Mouse (Mus musculus): ENCODE data around the gene Ap1s3.
"Not testable (repeated sequence)": the region's sequence is repeated elsewhere in the genome, so short reads cannot be mapped to it uniquely, and the experiment has no call there.

Gene Ap1s3

DNA sequence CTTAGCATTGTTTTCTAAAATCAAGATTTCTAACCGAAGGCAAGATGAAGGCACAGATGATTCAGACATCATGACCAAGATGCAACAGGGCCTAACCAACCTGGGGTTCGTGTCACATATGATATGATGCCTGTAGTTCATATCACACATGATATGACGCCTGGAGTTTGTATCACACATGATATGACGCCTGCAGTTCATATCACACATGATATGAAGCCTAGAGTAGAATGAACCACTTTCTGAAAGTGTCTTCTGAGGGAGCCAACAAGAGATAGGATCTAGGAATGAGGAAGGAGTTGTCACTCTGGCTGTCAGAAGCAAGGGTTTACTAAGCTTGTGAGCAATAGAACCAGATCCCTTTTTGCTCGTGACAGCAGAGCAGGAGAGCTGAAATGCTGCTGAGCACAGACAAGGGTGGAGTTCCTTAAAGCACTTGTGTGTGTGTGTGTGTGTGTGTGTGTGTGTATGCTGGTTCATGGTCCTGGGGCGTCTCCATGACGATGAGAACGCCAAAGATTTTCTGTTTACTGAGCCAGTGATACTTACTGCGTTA lies 2.3 kb downstream of the Ap1s3 start:
- no peak for DNase-seq (ENCODE audit: low spot score in 2 of 2)

DNA sequence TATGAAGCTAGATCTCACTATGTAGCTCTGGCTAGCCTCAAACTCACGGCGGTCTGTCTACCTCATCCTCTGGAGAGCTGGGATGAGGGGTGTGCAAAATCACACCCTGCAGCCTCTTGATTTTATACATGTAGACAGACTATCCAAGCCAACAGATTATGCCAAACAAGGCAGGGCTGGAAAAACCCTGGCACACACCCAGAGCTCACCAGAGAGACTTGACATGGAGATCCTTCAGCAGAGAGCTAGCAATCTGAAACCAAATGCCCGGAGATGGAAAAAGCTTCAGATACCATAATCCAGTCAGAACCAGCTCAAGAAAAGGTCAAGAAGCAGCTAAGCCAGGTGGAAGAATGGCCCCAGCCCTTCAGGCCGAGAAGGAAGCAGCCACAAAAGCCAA lies 6.9 kb downstream of the Ap1s3 start:
- no peak for DNase-seq (ENCODE audit: low spot score in 2 of 2)

DNA sequence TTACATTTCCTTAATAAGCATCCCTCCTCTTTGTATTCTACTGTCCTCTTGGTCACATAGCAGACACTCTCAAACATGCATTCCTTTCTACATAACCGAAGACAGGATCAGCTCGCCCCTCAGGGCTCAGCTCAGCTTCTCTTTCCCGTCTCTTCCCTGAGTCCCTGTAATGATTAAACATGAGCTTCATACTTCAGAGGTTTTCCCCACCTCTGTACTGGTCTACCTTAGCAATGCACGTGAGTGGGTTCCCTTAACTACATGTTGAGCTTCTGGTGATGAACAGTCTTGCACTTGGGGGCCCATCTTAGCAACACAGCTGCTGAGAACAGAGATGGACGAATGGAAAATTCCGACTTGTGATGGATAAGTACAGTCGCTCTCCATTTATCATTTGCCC lies 12.2 kb downstream of the Ap1s3 start:
- no peak for DNase-seq (ENCODE audit: low spot score in 2 of 2)

DNA sequence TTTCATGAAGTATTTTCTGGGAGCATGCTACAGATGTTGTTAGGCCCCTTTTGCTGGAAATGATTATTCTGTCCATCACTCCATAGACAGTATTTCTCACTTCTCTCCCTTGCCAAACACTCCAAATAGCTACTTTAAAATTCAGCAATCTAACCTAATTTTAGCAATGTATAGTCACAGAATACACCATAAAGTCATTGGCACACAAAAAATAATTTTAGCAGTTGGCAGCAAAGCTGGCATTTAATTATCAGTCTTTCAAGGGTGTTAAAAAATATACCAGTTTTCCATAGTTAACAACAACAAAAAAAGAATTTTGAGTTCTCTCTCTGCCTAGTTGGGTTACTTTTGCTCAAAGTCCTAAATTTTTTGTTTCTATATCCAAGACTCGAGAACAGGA lies 14.4 kb downstream of the Ap1s3 start:
- DNase-seq (ENCODE audit: low spot score in 2 of 2), result no peak

DNA sequence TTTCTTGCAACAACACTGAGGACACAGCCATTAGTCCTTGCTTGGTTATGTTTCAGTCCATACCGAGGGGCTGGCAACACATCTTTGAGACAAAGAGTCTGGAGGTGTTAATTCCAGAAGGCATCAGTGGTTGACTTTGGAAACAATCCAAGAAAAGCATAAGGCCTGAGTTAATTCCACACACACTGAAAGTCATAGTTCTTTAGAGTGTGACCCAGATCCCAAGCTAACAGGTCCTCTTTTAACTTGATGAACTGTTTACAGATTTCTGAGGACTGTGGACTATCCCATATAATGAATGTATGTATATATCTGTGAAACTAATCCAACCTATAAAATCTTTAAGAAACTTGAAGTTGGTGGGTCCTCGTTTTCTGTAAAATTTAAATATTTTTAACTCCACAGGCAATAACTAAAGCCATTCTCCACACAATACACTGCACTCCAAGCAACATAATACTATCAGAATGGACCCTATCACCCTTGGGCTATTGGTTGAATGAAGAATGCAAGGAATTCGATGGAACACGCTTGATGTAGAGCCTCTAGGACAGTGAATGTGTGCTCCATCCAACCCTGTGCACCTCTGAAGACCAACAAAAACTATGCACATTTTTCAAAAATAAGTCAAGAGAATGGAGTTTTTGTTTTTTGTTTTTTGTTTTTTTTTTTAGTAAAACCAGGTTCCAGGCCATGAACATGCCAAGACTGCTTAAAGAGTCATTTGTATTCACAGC lies 15.8 kb downstream of the Ap1s3 start:
- no peak for DNase-seq (ENCODE audit: low spot score in 2 of 2)

DNA sequence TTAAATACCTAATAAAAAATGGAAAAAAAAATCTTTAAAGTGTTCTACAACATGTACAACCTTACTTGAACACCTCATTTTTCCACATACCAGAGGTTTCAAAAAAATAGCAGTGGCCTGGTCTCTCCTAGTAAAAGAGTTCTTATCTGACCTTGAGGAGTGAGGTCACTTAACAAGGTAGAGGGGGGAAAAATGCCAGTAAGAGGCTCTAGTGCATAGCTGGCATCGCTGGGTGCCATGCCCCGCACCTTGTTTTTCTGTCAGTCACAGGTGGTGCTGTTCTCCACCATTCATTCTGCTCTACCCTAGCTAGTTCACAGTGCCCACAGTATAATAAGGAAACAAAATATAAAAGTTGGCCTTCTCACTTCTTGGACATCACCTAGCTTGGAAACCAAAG lies 16.8 kb downstream of the Ap1s3 start:
- DNase-seq (ENCODE audit: low spot score in 2 of 2), result no peak

DNA sequence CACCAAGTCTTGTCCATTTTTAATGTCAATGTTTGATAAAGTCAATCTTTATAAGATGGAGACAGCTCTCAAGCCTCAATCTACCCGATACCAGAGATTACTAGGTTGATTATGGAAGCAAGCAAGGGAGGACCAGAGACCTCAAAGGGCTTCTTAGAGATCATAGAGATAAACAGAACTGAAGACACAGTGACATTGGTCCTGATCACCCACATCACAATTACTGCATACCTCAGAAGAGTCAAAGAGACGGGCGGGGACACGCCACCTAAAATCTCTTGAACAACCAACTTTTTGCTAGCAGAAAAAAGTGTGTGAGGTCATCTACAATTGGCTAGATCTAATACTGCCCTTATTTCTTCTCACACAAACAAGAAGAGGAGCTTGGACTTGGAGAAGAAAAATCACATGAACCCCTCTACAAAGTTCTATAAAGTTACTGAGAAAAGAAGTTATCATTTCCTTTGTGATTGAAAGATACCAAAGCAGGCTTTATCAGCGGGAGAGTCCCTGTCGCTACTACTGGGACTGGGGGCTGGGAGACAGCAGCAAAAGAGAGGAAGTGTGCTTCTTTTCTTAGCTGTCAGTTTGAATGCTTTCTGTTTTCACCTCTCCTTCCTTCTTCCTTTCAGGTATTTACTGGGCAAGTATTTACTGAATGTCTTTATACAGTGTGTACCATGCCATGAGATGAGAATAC lies 28.2 kb downstream of the Ap1s3 start:
- DNase-seq (ENCODE audit: low spot score in 2 of 2), result no peak

DNA sequence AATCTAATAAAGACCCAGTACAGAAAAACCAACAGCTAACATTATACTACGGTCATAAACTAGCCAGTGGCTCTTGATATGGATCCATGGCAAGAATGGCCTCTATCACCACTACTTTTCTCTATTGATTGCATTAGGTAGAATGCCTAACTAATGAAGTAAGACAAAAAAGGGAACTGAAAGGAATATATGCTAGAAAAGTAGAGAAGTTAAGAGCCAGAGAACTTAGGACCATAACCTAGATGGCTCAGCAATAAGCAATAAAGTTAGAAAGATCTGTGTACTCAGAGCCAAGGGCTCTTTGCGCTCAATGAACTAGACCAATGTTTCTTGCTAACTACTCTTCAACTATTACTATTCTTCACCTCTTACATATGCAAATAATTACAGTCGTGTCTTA lies 29.1 kb downstream of the Ap1s3 start:
- DNase-seq (ENCODE audit: low spot score in 2 of 2), result no peak

DNA sequence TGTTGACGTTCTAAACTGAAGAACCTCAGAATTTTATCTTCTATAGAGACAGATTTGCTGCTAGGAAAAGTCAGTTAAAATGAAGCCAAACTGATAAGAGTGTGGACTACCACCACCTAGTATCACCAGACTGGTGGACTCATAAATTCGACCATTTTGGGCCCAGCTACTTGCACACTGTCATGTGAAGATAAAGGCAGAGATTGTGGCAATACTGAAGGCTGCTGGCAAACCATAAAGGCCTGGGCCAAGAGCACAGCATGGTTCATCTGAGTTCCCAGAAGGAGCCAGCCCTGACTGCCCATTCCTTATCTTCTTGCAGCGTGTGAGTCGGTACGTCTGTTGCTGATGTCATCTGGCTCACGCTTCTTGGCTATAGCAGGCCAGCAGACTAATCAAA lies 30.4 kb downstream of the Ap1s3 start:
- DNase-seq (ENCODE audit: low spot score in 2 of 2), result no peak

DNA sequence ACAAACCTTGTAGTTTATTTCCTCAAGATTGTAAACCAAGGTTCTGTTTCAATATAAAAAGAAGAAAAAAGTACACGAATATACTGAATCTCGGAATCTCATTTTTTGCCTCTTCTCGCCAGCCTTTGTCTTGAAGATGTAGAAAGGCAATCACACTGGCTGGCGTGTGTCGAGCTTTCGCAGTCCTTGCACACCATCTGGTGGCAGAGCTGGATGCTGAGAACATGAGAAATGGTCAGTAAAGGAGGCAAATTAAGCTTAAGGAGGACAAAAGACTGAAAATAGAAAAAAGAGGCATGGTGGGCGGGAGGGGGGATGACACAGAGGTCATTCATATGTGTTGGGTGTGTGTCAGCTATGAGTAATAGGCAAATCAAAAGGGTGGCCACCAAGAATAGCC lies 31.6 kb downstream of the Ap1s3 start:
- DNase-seq (ENCODE audit: low spot score in 2 of 2), result peak; percentile 44 to 72

DNA sequence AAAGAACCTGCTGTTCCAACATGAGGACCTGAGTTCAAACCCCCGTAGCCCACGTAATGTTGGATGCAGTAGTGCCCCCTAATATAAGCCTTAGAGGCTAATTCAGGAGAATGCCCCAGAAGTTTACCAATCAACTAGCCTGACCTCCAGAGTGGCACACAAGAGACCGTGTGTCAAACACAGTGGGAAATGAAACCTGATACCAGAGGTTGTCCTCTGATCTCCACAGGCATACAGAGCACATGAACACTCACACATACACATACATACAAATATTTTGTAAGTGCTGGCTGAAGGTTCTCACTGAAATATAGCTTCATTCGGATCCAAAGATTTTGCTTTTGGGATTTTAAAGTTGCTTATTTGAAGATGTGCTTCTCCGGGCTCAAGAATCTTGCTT lies 32.1 kb downstream of the Ap1s3 start:
- DNase-seq (ENCODE audit: low spot score in 2 of 2), result no peak

DNA sequence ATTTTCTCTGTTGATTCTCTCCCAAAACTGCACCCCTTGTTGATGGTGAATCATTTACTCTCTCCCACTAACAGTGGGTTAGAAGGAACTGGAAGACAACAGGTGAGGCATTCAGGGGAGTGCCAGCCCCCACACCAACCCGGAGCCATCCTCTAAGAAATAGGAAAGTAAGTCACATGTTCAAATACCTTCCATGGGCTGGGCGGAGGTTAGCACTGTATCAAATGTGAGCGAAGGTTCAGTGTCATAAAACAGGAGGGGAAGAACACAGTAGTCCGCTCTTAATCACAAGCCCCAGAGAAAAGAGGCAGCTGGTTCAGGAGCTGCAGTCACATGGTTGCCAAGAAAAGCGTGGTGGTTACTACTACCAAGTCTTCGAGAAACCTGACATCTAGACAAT lies 32.7 kb downstream of the Ap1s3 start:
- DNase-seq (ENCODE audit: low spot score in 2 of 2), result no peak

DNA sequence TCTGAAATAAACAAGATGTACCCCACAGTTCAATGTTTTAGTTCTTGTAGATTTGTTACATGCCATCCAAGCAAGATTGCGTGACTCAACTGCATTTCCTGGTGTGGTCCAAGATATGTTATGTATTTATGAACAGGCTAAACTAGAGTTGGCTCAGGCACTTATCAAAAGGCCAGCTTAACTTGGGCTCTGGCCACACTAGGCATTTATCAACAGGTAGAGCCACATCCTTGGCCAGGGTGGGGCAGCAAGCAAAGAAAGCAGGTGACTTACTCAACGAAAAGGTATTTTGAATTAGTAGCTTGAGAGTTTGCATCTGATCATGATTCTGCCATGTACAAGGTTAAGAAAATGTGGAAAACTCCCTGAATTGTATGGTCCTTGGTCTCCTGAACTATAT lies 34.0 kb downstream of the Ap1s3 start:
- no peak for DNase-seq (ENCODE audit: low spot score in 2 of 2)

DNA sequence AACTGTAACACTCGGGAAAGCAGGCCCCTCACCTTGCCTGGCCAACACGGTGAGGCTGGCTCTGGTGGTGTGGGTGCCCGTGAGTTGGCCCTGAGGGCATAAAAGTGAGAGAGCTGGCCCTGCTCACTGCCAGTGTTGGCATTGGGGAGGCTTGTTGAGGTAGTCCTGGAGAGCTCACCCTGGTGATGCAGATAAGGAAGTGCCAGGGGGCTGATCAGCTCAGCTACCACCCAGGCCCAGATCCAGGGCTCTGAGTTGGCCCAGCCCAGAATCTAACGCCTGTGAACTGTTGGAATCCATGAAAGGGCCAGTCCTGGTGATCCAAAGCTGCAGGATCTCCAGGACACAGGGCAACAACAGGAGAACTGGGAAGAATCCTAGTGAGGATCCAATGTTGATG lies 40.3 kb downstream of the Ap1s3 start:
- no peak for DNase-seq (ENCODE audit: low spot score in 2 of 2)

DNA sequence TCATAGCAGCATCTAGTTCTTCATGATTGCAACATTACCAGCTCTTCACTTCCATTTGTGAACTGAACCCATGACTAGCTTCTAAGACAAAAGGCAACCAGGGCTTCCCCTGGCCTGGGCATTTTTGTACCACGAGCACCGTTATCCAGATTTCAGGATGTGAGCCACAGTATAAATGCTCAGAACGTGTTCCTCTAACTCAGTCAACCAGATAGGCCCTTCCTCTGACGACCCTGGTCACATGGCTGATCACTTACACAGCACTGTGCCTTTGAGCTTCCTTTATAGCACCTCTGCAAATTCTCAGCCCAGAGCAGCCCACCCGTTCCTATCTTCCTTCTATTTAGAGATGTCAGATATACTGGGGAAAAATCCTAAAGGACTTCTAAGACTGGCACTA lies 42.0 kb downstream of the Ap1s3 start:
- no peak for DNase-seq (ENCODE audit: low spot score in 2 of 2)

DNA sequence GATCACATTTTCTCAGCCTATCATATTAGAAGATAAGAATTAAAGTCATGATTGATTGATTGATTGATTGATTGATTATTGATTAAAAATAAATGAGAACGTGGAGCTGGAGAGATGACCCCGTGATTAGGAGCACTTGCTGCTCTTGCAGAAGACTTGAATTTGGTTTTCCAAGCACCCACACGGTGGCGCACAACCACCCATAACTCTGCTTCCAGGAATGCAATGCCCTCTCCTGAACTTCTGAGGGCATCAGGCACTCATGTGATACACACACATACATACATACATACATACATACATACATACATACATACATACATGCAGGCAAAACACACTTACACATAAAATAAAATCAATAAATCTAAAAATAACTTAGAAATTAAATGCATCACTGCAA lies 45.6 kb downstream of the Ap1s3 start:
- no peak for DNase-seq (ENCODE audit: low spot score in 2 of 2)

DNA sequence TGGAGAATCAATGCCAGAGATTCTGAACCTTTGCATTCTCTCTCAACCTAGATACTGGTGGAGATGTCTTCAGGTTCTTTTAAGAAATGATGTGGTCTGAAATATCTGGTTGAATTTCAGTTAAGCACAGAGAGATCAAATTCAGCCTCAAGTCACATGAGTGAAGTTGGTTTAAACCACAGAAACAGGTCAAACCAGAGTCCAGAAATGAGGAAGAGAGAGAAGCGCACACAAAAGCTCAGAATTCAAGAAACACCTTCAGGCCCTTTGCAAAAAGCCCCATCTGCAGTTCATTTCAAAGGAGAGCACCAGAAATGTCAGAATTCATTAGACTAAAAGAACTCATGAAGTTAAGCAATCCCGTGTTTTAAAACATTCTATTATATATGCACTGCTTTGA lies 52.3 kb downstream of the Ap1s3 start:
- no peak for DNase-seq (ENCODE audit: low spot score in 2 of 2)

DNA sequence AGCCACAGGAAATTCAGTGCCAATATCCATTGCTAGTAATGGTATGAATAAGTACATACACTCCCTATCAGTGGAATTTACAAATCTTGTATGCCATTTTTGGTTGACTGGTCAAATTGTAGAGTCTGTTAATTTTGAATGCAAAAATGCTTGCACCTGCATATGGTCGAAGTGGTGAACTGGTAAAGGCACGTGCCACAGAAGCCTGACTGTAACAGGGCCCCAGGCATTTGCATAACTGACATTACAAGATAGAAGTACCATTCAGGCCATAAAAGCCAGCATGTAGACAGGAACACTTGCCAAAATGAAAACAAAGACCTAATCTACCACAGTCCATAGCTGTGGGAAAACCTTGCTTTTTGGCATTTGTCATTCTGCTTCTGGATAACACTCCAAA lies 55.3 kb downstream of the Ap1s3 start:
- no peak for DNase-seq (ENCODE audit: low spot score in 2 of 2)

DNA sequence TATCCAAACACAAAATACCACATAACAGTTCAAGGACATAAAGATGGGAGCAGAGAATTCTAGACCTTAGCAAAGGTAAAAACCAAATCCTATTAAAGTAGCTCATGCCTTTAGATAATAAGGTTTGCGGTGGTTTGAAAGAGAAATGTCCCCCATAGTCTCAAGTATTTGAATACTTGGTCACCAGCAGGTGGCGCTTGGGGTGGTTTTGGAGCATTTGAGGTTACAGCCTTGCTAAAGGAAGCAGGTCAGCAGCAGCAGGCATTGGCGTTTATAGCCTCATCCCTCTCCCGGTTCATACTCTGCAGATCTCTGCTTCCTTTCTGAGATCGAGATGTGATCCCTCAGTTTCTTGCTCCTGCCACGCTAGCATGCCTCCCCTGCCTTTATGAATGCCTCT lies 57.3 kb downstream of the Ap1s3 start:
- DNase-seq (ENCODE audit: low spot score in 2 of 2), result no peak

DNA sequence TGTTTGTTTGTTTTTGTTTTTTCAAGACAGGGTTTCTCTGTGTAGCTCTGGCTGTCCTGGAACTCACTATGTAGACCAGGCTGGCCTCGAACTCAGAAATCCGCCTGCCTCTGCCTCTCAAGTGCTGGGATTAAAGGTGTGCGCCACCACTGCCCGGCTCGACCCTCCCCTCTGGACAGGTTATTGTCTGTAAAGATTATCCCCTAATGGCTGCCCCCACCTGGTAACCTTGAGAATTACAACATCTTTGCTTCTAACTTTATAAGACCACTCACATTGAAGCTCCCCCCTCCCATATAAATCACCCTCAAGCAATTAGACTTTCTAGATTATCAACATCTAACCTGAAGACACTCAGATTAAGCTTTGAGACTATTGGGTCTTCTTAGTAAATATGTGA lies 60.5 kb downstream of the Ap1s3 start:
- not testable (repeated sequence) for DNase-seq (ENCODE audit: low spot score in 2 of 2)

DNA sequence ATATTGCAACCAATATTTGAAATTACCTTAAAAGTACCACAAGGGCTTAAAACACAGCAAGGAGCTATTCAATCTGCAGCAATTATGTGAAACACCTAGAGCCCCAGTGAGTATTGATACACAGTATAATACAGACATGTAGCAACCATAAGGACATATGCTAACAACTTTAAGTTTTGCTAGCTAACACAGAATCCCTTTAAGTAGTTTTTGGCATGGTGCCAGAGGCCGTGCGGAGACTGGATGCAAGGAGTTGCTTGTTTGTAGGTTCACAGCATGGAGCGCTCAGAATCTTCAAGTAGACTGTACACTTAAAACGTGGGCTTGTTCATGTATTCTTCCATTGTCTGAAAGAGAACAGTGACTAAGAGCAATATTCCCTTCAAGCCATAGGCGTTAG lies 62.9 kb downstream of the Ap1s3 start:
- not testable (repeated sequence) for DNase-seq (ENCODE audit: low spot score in 2 of 2)

DNA sequence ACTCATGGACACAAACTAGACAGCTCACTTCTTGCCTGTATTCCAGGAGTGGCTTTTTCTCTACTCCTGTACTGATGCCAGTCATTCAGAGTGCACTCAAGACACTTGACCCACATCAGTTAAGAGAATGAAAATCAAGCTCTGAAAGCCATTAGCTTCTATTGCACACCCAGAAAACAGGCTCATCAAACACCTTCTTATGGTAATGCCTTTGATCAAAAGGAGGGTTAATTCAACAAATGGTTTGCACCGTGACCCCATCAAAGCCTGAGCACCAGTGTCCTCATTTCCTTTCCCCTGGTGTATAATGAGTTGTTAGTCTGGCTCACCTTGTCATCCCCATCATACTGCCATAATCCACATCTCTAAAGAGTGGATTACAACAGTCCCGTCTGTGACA lies 69.3 kb downstream of the Ap1s3 start:
- DNase-seq (ENCODE audit: low spot score in 2 of 2), result no peak

DNA sequence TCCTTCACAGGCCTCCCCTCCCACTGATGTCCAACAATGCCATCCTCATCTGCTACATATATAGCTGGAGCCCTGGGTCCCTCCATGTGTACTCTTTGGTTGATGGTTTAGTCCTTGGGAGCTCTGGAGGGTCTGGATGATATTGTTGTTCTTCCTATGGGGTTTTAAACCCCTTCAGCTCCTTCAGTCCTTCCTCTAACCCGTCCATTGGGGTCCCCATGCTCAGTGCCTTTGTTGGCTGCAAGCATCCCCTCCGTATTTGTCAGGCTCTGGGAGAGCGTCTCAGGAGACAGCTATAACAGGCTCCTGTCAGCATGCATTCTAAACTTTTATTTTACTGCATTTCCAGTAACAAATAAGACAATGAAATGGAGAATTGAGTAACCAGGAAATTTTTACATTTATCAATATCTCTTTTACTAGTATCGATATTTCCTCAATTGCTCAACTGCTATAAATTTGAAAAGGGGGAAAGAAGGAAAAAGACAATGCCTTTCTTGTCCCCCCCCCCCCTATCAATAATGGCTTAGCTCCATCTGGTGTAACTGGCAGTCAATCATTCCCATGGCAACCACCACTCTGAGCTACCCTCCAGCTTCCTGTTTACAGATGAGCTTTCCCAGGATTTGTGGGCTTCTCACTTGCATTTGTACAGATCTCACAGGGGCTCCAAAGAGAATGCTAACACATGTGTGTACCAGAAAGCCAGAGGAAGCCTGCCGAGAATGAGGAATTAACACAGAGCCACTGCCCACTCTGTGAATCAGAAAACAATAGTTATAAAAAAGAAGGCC lies 73.2 kb downstream of the Ap1s3 start:
- no peak for DNase-seq (ENCODE audit: low spot score in 2 of 2)

Measured in frontal cortex, postnatal 25 days (tissue).